Mouse (Mus musculus) neural tube, embryonic 11.5 days (tissue): ENCODE results near the gene Asic2. TPM values are rescaled to one million over a fixed set of nuclear protein-coding genes. Genes with fewer than 3 reads are reported as not detected.

Experiments used
- ATAC-seq: fragments of 200-750 bp; cut with Nextera tagmentation; 2 replicates; pipeline ENCODE4 v1.8.0; 2017; ENCODE audit warnings: moderate number of reproducible peaks, mild to moderate bottlenecking, moderate TSS enrichment, moderate library complexity; ENCODE audit not compliant: insufficient read depth, low FRiP score, low TSS enrichment
- DNase-seq: peaks from one replicate; pipeline ENCODE4 v3.0.0-alpha.2; 2015; ENCODE audit warnings: low spot score
- H3K27ac ChIP-seq: fragments of 300-500 bp; sonication (generic); 2 replicates; pipeline ENCODE4 v1.5.1; 2014; ENCODE audit warnings: low read depth, mild to moderate bottlenecking, low read length
- H3K27me3 ChIP-seq: fragments of 300-500 bp; sonication (generic); 2 replicates; pipeline ENCODE4 v1.6.1; 2014; ENCODE audit warnings: mild to moderate bottlenecking, low read length, mixed read lengths; ENCODE audit not compliant: control insufficient read depth, insufficient read depth
- H3K36me3 ChIP-seq: fragments of 300-500 bp; sonication (generic); 2 replicates; pipeline ENCODE4 v1.6.1; 2014; ENCODE audit warnings: mild to moderate bottlenecking, low read length, moderate library complexity, mixed read lengths; ENCODE audit not compliant: control insufficient read depth, insufficient read depth
- H3K4me1 ChIP-seq: fragments of 300-500 bp; sonication (generic); 2 replicates; pipeline ENCODE4 v1.6.1; 2014; ENCODE audit warnings: low read length, mixed read lengths; ENCODE audit not compliant: control insufficient read depth, insufficient read depth
- H3K4me2 ChIP-seq: fragments of 300-500 bp; sonication (generic); 2 replicates; pipeline ENCODE4 v1.6.1; 2014; ENCODE audit warnings: low read depth, mild to moderate bottlenecking, moderate library complexity
- H3K4me3 ChIP-seq: fragments of 300-500 bp; sonication (generic); 2 replicates; pipeline ENCODE4 v1.5.1; 2014; ENCODE audit warnings: low read depth, low read length
- H3K9ac ChIP-seq: fragments of 300-500 bp; sonication (generic); 2 replicates; pipeline ENCODE4 v1.6.1; 2014; ENCODE audit warnings: mild to moderate bottlenecking, low read length
- H3K9me3 ChIP-seq: fragments of 300-500 bp; sonication (generic); 2 replicates; pipeline ENCODE4 v1.6.1; 2016; ENCODE audit warnings: low read length; ENCODE audit not compliant: control insufficient read depth
- WGBS: fragments of 180-500 bp; shearing (Covaris S2); extraction: QIAGEN DNeasy Blood & Tissue Kit; methylation state at CpG from one replicate; pipeline ENCODE4 v1.1.7; 2014; 5-methylcytosine and 5-hydroxymethylcytosine counted together
- polyA plus RNA-seq: library from polyadenylated mRNA; unstranded; fragments of >200 nt; fragmentation: Nextera tagmentation; extraction: Ambion mirVana; gene quantifications from 2 replicates; pipeline ENCODE4 v1.2.1, GENCODE M21; 2014

The Asic2 gene
- polyA plus RNA-seq, 1 experiment from 2014 or later = 2.5 TPM

GRCm38 (mm10) chr11:80954147-80954546 is 1014.1 kb downstream of the Asic2 start:
- Histone ChIP-seq H3K27me3 (no peaks in the 10 kb centered on the region), H3K9me3 (no peaks in the 10 kb centered on the region), H3K4me2 (no peak overlapping the region), H3K4me3 (no peak overlapping the region), H3K27ac (no peak overlapping the region), H3K36me3 (no peaks in the 10 kb centered on the region), H3K4me1 (no peaks in the 10 kb centered on the region), H3K9ac (no peak overlapping the region)
- 86% methylated on average over 8 of the region's 8 CpGs for WGBS
- no peak for ATAC-seq
- no peak for DNase-seq

- no peak overlapping the region for H3K4me2 ChIP-seq
- no peaks in the 10 kb centered on the region for H3K9me3 ChIP-seq
- DNase-seq (no peak), ATAC-seq (no peak)
- H3K9ac ChIP-seq = no peak overlapping the region
- H3K4me1 ChIP-seq = no peaks in the 10 kb centered on the region
- no peaks in the 10 kb centered on the region for H3K27me3 ChIP-seq
- WGBS = 82% methylated on average over 11 of the region's 11 CpGs
- H3K27ac ChIP-seq = no peak overlapping the region
- no peaks in the 10 kb centered on the region for H3K36me3 ChIP-seq
- no peak overlapping the region for H3K4me3 ChIP-seq
Measured at GRCm38 (mm10) chr11:80949068-80949738, 1019.1 kb downstream of the Asic2 start.

GRCm38 (mm10) chr11:80948103-80948502 is 1020.2 kb downstream of the Asic2 start:
- ATAC-seq (no peak), DNase-seq (no peak)
- Histone ChIP-seq H3K9me3 (no peaks in the 10 kb centered on the region), H3K27me3 (no peaks in the 10 kb centered on the region), H3K4me3 (no peak overlapping the region), H3K27ac (no peak overlapping the region), H3K36me3 (no peaks in the 10 kb centered on the region), H3K4me2 (no peak overlapping the region), H3K9ac (no peak overlapping the region), H3K4me1 (no peaks in the 10 kb centered on the region)
- WGBS = 18% methylated on average over 2 of the region's 2 CpGs

- H3K4me2 ChIP-seq = no peak overlapping the region
- no peak for ATAC-seq
- H3K4me1 ChIP-seq = no peaks in the 10 kb centered on the region
- no peak overlapping the region for H3K27ac ChIP-seq
- no peak overlapping the region for H3K4me3 ChIP-seq
- H3K27me3 ChIP-seq = no peaks in the 10 kb centered on the region
- H3K9ac ChIP-seq = no peak overlapping the region
- 85% methylated on average over 6 of the region's 6 CpGs for WGBS
- no peak for DNase-seq
- no peaks in the 10 kb centered on the region for H3K9me3 ChIP-seq
- H3K36me3 ChIP-seq = no peaks in the 10 kb centered on the region
Measured at GRCm38 (mm10) chr11:80946163-80946562, 1022.1 kb downstream of the Asic2 start.

- H3K4me2 ChIP-seq = no peak overlapping the region
- ATAC-seq (no peak), DNase-seq (no peak)
- no peaks in the 10 kb centered on the region for H3K36me3 ChIP-seq
- H3K27me3 ChIP-seq = no peaks in the 10 kb centered on the region
- H3K9ac ChIP-seq = no peak overlapping the region
- H3K9me3 ChIP-seq = no peaks in the 10 kb centered on the region
- no peaks in the 10 kb centered on the region for H3K4me1 ChIP-seq
- WGBS = 86% methylated on average over 19 of the region's 19 CpGs
- H3K4me3 ChIP-seq = no peak overlapping the region
- no peak overlapping the region for H3K27ac ChIP-seq
Measured at GRCm38 (mm10) chr11:80923286-80923951, 1044.8 kb downstream of the Asic2 start.

- Histone ChIP-seq H3K4me1 (no peaks in the 10 kb centered on the region), H3K9me3 (no peaks in the 10 kb centered on the region), H3K27me3 (no peaks in the 10 kb centered on the region), H3K27ac (no peak overlapping the region), H3K4me3 (no peak overlapping the region), H3K4me2 (no peak overlapping the region), H3K9ac (no peak overlapping the region), H3K36me3 (no peaks in the 10 kb centered on the region)
- 89% methylated on average over 5 of the region's 5 CpGs for WGBS
- DNase-seq (no peak), ATAC-seq (no peak)
Measured at GRCm38 (mm10) chr11:80918332-80918731, 1049.9 kb downstream of the Asic2 start.

- no peak overlapping the region for H3K4me3 ChIP-seq
- ATAC-seq (no peak), DNase-seq (no peak)
- H3K4me1 ChIP-seq = no peaks in the 10 kb centered on the region
- no peak overlapping the region for H3K4me2 ChIP-seq
- no peak overlapping the region for H3K27ac ChIP-seq
- no peaks in the 10 kb centered on the region for H3K9me3 ChIP-seq
- no peaks in the 10 kb centered on the region for H3K27me3 ChIP-seq
- no peak overlapping the region for H3K9ac ChIP-seq
- H3K36me3 ChIP-seq = no peaks in the 10 kb centered on the region
Measured at GRCm38 (mm10) chr11:80917688-80918087, 1050.6 kb downstream of the Asic2 start.

- no peak for DNase-seq
- no peak overlapping the region for H3K4me3 ChIP-seq
- no peak for ATAC-seq
- no peaks in the 10 kb centered on the region for H3K36me3 ChIP-seq
- no peaks in the 10 kb centered on the region for H3K4me1 ChIP-seq
- H3K9ac ChIP-seq = no peak overlapping the region
- no peak overlapping the region for H3K4me2 ChIP-seq
- H3K9me3 ChIP-seq = no peaks in the 10 kb centered on the region
- no peak overlapping the region for H3K27ac ChIP-seq
- 48% methylated on average over 4 of the region's 4 CpGs for WGBS
- H3K27me3 ChIP-seq = no peaks in the 10 kb centered on the region
Measured at GRCm38 (mm10) chr11:80913408-80914024, 1054.7 kb downstream of the Asic2 start.

GRCm38 (mm10) chr11:80912721-80913120 is 1055.5 kb downstream of the Asic2 start:
- no peak for ATAC-seq
- H3K27ac ChIP-seq = no peak overlapping the region
- no peak overlapping the region for H3K9ac ChIP-seq
- no peaks in the 10 kb centered on the region for H3K27me3 ChIP-seq
- WGBS = 89% methylated on average over 5 of the region's 5 CpGs
- H3K4me2 ChIP-seq = no peak overlapping the region
- no peaks in the 10 kb centered on the region for H3K36me3 ChIP-seq
- no peaks in the 10 kb centered on the region for H3K4me1 ChIP-seq
- no peak overlapping the region for H3K4me3 ChIP-seq
- no peaks in the 10 kb centered on the region for H3K9me3 ChIP-seq
- no peak for DNase-seq
